Mouse (Mus musculus) retina, embryonic 14.5 days (tissue): ENCODE results near the gene Cd164l2.

ENCODE experiments used
- DNase-seq: peaks from one replicate; pipeline ENCODE4 v3.0.0-alpha.2; 2015; ENCODE audit warnings: low spot score

Cd164l2 gene

GRCm38 (mm10) chr4:133195014-133195413 is 16.9 kb upstream of the Cd164l2 start:
- DNase-seq = no peak

GRCm38 (mm10) chr4:133196136-133196535 is 15.8 kb upstream of the Cd164l2 start:
- DNase-seq = no peak

GRCm38 (mm10) chr4:133196852-133197251 is 15.1 kb upstream of the Cd164l2 start:
- DNase-seq = no peak

DNA sequence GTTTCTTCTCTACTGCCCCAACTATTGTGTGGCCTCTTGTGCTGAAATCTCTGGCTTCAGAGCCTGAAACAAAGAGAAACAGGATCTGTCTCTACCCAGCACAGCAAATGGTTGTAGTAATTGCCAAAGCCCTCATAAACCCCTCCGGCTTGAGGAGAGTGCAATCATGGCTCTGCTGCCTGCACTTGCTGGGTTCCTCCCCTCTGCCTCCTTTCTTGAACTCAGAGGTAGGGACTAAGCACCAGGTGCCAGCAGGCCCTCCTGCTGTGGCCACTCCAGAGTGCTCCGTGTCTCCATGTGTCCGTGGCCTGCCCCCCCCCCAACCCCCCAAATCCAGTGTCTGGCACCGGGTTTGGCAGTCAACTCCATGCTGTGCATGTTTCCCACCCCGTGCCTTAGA is 14.6 kb upstream of the Cd164l2 start:
- DNase-seq = no peak

DNA sequence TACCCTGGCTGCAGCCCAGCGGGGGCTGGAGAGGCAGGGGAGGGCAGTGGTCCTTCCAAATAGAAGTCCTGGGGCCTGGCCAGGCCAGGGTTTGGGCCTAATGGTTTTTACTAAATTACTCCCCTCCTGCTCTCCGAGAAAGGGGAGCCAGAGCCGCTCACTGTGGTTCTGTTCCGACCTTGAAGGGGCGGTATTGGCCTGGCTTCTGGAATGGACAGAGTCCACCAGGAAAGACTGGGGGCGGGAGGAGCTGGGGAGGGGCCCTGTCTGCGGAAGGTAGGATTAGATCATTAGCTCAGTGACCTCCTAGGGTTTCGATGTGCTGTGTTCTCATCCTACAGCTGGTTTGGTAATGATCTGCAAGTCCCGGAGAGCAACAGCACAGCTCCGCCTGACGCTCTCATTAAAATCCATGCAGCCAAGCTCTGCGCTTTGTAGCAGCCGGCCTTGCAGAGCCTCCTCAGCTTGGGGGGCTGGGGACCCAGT is 14.1 kb upstream of the Cd164l2 start:
- DNase-seq = peak; percentile 73

GRCm38 (mm10) chr4:133198337-133199180 is 13.4 kb upstream of the Cd164l2 start:
- DNase-seq = peak; percentile 73

GRCm38 (mm10) chr4:133199743-133200142 is 12.2 kb upstream of the Cd164l2 start:
- DNase-seq = no peak

- no peak for DNase-seq
Measured at GRCm38 (mm10) chr4:133200343-133200742, 11.6 kb upstream of the Cd164l2 start.

DNA sequence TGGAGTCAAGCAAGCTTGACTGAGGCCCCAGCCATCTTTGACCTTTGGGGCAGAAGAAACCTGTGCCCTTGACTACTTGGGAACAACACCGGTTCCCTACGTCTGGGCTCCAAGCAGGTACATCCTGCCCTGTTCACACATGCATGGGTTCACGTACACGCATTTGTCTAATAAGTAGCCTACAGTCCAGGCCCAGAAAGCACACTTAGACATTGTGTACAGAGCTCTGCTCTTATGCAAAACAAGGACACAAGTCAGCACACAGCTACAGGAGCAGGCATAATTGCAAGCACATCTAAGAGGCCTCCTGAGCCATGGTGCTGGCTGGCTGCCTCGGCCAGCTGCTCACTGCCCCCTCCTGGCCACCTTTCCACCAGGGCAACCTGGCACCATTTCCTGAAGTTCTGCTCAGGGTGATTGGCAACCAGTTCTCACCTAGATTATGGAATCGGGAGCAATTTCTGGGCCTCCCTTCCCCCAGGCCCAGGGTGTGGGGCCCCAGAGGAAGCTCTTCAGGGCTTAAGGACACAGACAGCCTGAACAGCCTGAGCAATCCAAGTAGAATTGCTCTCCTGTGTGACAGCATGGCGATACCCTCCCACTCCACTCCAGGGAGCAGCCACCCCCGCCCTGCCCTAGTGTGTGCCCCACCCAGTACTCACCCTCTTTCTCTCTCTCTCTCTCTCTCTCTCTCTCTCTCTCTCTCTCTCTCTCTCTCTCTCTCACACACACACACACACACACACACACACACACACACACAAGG is 10.7 kb upstream of the Cd164l2 start:
- DNase-seq = peak; percentile 67

DNA sequence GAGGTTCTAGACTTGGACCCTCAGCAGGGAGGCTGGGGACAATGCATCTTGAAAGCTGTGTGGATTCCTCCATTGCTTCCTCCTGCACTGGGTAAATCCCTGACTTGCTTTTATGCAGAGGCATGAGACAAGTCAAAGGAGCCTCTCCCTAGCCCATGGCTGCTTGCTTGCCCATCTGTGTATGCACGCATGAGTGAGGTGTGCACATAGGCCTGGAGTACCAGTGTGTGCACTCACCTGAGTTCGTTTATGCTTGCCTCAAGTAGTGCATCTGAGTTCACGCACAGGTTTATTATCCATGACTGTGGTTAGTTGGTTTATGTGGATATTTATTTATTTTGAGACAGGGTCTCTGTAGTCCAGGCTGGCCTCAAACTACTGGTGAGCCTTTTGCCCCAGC is 9.7 kb upstream of the Cd164l2 start:
- no peak for DNase-seq

- no peak for DNase-seq
Measured at GRCm38 (mm10) chr4:133203591-133203990, 8.3 kb upstream of the Cd164l2 start.

GRCm38 (mm10) chr4:133204379-133204778 is 7.6 kb upstream of the Cd164l2 start:
- no peak for DNase-seq

DNA sequence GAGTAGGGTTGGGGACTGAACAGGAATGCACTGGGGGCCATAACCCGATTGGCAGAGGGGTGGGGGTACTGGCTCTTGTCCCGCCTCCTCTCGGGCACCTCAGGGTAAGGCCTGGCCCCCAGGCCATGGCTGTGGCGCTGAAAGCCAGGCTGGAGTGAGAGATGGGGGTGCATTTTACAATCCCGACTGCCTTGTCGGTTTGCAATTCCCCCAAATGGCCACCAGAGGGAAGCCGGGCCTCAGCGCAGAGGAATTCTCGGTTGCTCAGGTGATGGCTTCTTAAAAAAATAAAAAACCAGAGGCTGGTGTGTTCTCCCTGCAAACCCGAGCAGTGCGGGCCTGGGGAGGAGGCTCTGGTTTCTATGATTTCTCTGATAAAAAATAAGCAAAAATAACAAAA is 2.6 kb upstream of the Cd164l2 start:
- DNase-seq = peak; percentile 84

DNA sequence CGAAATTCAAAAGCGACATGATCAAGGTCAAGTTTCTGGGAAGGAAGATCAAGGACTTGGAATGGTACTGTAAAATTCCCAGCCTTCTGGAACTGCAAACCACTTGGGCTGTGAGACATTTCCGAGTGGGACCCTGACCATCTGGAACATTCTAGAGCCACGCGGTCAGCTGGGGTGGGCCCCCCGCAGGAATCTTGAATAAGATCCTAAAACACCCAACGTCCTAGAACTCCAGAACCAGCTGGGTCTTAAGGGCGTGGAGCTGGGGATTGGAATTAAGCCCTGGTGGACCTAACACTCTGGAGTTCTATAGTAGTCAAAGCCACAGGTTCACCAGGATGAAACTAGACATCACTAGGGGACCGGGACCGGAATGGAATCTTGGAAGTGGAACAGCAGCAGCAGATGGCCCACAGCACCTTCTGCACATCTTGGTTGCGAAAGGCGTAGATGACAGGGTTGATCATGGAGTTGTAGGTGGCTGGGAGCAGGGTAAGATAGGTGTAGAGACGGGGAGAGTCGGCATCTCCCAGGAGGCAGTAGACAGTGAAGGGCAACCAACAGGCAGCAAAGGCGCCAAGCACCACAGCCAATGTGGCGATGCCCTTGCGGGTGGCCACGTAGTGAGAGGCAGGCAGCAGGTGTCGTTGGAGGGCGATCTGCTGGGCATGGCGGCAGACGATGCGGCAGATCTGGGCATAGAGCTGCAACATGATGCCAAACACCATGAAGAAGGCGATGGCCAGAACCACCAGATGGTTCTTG is 1.7 kb upstream of the Cd164l2 start:
- no peak for DNase-seq

- DNase-seq = no peak
Measured at GRCm38 (mm10) chr4:133210788-133211390, 1.0 kb upstream of the Cd164l2 start.

GRCm38 (mm10) chr4:133212562-133213267 is 784 bp downstream of the Cd164l2 start:
- DNase-seq = peak; percentile 83

- DNase-seq = no peak
Measured at GRCm38 (mm10) chr4:133213268-133213590, 1.3 kb downstream of the Cd164l2 start.

GRCm38 (mm10) chr4:133213661-133214060 is 1.7 kb downstream of the Cd164l2 start:
- DNase-seq = no peak

- peak; percentile 86 for DNase-seq
Measured at GRCm38 (mm10) chr4:133217641-133218040, 5.7 kb downstream of the Cd164l2 start.

DNA sequence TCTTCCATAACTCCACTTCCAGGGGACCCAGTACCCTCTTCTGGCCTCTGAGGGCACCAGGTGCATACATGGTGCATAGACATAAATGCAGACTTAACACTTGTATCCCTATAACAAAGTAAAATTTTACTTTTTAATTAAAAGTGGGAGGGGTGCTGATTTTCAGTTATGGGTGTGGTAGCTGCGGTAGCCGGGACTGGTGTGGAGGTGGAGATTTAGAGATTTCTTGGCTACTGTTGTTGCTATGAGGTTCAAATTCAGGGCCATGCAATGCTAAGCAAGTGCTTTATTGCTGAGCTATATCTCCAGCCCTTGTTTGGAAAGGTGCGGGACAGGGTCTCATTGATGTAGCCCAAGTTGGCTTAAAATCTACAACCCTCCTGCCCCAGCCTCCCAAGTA is 6.8 kb downstream of the Cd164l2 start:
- no peak for DNase-seq

DNA sequence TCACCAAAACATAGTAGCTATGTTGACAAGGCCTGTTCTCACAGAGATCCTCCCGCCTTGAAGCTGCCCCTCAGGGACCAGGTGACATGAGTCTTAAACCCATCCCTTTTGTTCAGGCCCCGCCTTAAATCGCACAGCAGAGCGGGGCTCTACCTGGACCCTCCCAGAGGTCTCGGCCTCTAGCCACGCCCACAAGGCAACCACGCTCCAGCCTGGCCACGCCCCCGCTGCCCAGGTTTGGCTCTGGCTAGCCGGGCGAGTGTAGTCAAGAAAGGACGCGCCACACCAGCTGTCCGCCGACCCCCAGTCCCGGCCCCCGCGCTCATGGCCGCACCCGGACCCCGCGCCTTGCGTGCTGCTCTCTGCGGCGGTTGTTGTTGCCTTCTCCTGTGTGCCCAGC is 8.7 kb downstream of the Cd164l2 start:
- no peak for DNase-seq
